Mouse (Mus musculus) lung, postnatal 0 days (tissue): ENCODE results near the gene Arsg. TPM values are rescaled to one million over a fixed set of nuclear protein-coding genes. Genes with fewer than 3 reads are reported as not detected.

Experiments used
- ATAC-seq: fragments of 200-750 bp; cut with Nextera tagmentation; 2 replicates; pipeline ENCODE4 v1.8.0; 2017; ENCODE audit warnings: moderate library complexity
- DNase-seq: peaks from one replicate; pipeline ENCODE4 v3.0.0-alpha.2; 2016; ENCODE audit warnings: low spot score
- H3K27ac ChIP-seq: fragments of 300-500 bp; sonication (generic); 2 replicates; pipeline ENCODE4 v1.5.1; 2014; ENCODE audit warnings: antibody characterized with exemption, mild to moderate bottlenecking, low read length, mixed read lengths
- H3K27me3 ChIP-seq: fragments of 300-500 bp; sonication (generic); replicated peaks from 2 replicates; pipeline ENCODE4 v1.6.1; 2014; ENCODE audit warnings: low read length, mixed read lengths; ENCODE audit not compliant: insufficient read depth
- H3K36me3 ChIP-seq: fragments of 300-500 bp; sonication (generic); 2 replicates; pipeline ENCODE4 v1.6.1; 2014; ENCODE audit warnings: low read length, mixed read lengths; ENCODE audit not compliant: insufficient read depth
- H3K4me1 ChIP-seq: fragments of 300-500 bp; sonication (generic); 2 replicates; pipeline ENCODE4 v1.6.1; 2014; ENCODE audit warnings: antibody characterized with exemption, low read depth, low read length, mixed read lengths; ENCODE audit not compliant: insufficient read depth
- H3K4me2 ChIP-seq: fragments of 300-500 bp; sonication (generic); replicated peaks from 2 replicates; pipeline ENCODE4 v1.6.1; 2014; ENCODE audit warnings: low read depth, mild to moderate bottlenecking, low read length, moderate library complexity, mixed read lengths
- H3K4me3 ChIP-seq: fragments of 300-500 bp; sonication (generic); 2 replicates; pipeline ENCODE4 v1.5.1; 2014; ENCODE audit warnings: low read depth, low read length
- H3K9ac ChIP-seq: fragments of 300-500 bp; sonication (generic); replicated peaks from 2 replicates; pipeline ENCODE4 v1.6.1; 2014; ENCODE audit warnings: low read depth, mild to moderate bottlenecking
- H3K9me3 ChIP-seq: fragments of 300-500 bp; sonication (generic); 2 replicates; pipeline ENCODE4 v1.6.1; 2016; ENCODE audit warnings: low read length, mixed read lengths
- CTCF ChIP-seq: IDR thresholded peaks from 2 replicates; pipeline ENCODE4 v1.5.1; 2016; ENCODE audit warnings: antibody characterized with exemption, mild to moderate bottlenecking
- EP300 ChIP-seq: IDR thresholded peaks from 2 replicates; pipeline ENCODE4 v1.6.1; 2016; ENCODE audit warnings: antibody characterized with exemption, mild to moderate bottlenecking, control low read depth
- WGBS: fragments of 180-500 bp; shearing (Covaris S2); extraction: QIAGEN DNeasy Blood & Tissue Kit; methylation state at CpG from one replicate; pipeline ENCODE4 v1.1.7; 2014; 5-methylcytosine and 5-hydroxymethylcytosine counted together
- polyA plus RNA-seq: library from polyadenylated mRNA; unstranded; fragments of >200 nt; fragmentation: Nextera tagmentation; extraction: Ambion mirVana; gene quantifications from 2 replicates; pipeline ENCODE4 v1.2.1, GENCODE M21; 2015

Gene Arsg
- polyA plus RNA-seq, 1 experiment from 2014 or later = 7.1 TPM

DNA sequence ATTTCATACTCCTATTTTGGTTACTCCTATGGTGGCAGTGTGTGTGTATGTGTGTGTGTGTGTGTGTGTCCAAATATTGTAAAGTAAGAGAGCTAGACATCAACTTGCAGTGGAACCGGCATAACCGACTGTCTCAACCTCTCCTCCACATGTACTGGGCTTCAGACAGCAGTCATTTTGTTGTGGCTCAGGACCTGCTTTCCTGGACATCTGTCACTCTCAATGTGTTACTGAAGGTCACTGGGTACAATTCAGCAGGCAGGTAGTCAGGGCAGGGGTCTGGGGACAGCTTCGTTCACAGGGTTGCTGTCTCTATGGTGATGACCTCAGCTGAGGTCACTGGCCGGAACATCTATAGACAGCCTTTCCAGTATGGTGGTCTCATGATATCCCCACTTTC is 32.6 kb downstream of the Arsg start:
- H3K9ac ChIP-seq = no peak overlapping the region
- H3K9me3 ChIP-seq = no peaks in the 10 kb centered on the region
- TF ChIP-seq EP300 (no peak), CTCF (no peak)
- no peak for DNase-seq
- no peak overlapping the region for H3K4me3 ChIP-seq
- H3K4me1 ChIP-seq = no peaks in the 10 kb centered on the region
- WGBS = 92% methylated on average over 4 of the region's 4 CpGs
- no peak overlapping the region for H3K4me2 ChIP-seq
- no peak for ATAC-seq
- H3K27me3 ChIP-seq = no peaks in the 10 kb centered on the region
- no peaks in the 10 kb centered on the region for H3K36me3 ChIP-seq
- no peak overlapping the region for H3K27ac ChIP-seq

DNA sequence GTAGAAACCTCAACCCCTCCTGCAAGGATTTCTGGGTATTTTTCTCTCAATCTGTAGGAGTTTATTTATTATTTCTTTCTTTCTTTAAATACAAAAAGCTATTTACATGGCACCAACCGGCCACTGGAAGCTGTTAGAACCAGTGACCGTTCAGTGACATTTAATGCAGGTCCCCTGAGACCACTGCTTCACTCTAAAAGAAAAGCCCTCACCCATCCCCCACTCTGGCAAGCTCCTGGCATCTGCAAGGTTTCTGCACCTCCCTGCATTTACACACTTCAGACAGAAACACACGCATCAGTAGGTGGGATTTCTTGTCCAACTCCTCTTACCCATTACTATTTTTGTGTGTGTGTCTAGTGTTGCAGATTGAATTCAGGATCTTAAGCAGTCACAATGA is 33.9 kb downstream of the Arsg start:
- Histone ChIP-seq H3K9ac (no peak overlapping the region), H3K27ac (no peak overlapping the region), H3K4me3 (no peak overlapping the region), H3K4me1 (no peaks in the 10 kb centered on the region), H3K36me3 (no peaks in the 10 kb centered on the region), H3K9me3 (no peaks in the 10 kb centered on the region), H3K27me3 (no peaks in the 10 kb centered on the region), H3K4me2 (no peak overlapping the region)
- ATAC-seq (no peak), DNase-seq (no peak)
- TF ChIP-seq CTCF (no peak), EP300 (no peak)
- WGBS = 63% methylated on average over 3 of the region's 3 CpGs

- Histone ChIP-seq H3K27me3 (no peaks in the 10 kb centered on the region), H3K9ac (no peak overlapping the region), H3K36me3 (no peaks in the 10 kb centered on the region), H3K4me2 (no peak overlapping the region), H3K9me3 (no peaks in the 10 kb centered on the region), H3K27ac (no peak overlapping the region), H3K4me3 (no peak overlapping the region), H3K4me1 (no peaks in the 10 kb centered on the region)
- TF ChIP-seq CTCF (no peak), EP300 (no peak)
- 86% methylated on average over 16 of the region's 16 CpGs for WGBS
- ATAC-seq (no peak), DNase-seq (no peak)
These were observed 40.0 kb downstream of the Arsg start for GRCm38 (mm10) chr11:109512995-109513675.

DNA sequence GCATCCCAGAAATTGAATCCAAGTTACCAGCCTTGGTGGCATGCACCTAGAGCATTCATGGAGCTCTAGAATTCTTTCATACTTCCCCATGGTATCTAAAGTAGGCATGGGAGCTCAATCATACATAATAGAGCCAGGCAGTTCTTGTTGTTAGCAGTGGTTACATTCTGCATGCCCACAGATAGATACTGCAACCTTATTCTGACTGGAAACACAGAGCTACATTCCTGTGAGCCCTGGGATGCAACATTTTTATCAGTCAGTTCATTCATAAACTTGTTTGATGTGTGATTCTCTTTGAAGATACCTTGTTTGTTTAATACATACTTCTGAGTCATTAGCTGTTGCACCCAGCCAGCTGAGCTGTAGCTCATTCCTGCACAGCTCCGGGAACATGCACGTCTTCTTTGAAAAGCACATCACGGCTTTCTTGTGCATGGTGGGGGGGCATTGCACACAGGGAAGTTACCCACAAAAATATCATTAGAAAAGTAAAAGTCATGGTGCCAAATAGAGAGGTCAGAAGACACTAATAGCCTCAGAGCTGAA is 41.0 kb downstream of the Arsg start:
- H3K4me1 ChIP-seq = no peaks in the 10 kb centered on the region
- H3K36me3 ChIP-seq = no peaks in the 10 kb centered on the region
- H3K27me3 ChIP-seq = no peaks in the 10 kb centered on the region
- WGBS = 13% methylated on average over 3 of the region's 3 CpGs
- H3K4me3 ChIP-seq = no peak overlapping the region
- H3K9ac ChIP-seq = no peak overlapping the region
- ATAC-seq (no peak), DNase-seq (no peak)
- H3K9me3 ChIP-seq = no peaks in the 10 kb centered on the region
- no peak overlapping the region for H3K27ac ChIP-seq
- no peak overlapping the region for H3K4me2 ChIP-seq
- TF ChIP-seq CTCF (no peak), EP300 (no peak)

DNA sequence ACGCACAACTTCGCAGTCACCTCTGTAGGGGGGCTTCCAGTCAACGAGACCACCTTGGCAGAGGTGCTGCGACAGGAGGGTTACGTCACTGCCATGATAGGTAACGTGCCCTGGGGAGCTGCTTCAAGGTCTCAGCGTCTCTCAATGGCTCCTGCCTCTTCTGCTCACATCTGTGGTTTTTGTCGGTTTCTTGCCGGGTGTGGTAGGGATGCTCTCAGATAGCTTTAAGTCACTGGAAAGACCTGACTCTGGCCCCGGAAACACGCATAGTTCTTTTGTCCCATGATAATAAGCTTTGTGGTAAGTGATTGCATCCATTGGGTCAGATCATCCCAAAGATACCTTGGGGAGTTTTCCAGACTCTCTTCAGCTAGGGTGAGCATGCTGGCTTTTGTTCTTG is 44.2 kb downstream of the Arsg start:
- Histone ChIP-seq H3K4me1 (no peaks in the 10 kb centered on the region), H3K27ac (no peak overlapping the region), H3K9me3 (no peaks in the 10 kb centered on the region), H3K36me3 (no peaks in the 10 kb centered on the region), H3K9ac (no peak overlapping the region), H3K4me3 (no peak overlapping the region), H3K4me2 (no peak overlapping the region), H3K27me3 (no peaks in the 10 kb centered on the region)
- ATAC-seq (no peak), DNase-seq (no peak)
- WGBS = 86% methylated on average over 11 of the region's 11 CpGs
- TF ChIP-seq CTCF (no peak), EP300 (no peak)

DNA sequence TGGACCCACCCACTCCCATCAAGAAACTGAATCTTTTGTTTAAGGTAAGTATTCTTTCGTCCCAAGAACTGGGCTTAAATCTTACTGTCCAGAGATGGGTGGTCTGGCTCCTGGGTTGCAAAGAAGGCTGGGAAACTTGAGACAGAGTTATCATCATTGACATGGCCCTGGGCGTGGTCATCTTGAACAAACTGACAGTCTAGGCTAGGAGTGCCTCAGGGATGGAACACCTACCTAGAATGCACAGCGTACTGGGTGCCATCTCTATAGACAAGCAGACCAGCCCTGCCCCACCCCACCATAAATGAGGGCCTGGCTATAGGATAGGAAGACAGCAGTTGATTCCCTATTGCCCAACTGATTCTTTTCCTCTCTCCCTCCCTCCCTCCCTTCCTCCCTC is 44.6 kb downstream of the Arsg start:
- H3K4me1 ChIP-seq = no peaks in the 10 kb centered on the region

More for the DNA sequence above, 44.6 kb downstream of the Arsg start:
- 86% methylated on average over 3 of the region's 3 CpGs for WGBS
- Histone ChIP-seq H3K36me3 (no peaks in the 10 kb centered on the region), H3K4me3 (no peak overlapping the region), H3K27ac (no peak overlapping the region), H3K4me2 (no peak overlapping the region), H3K9me3 (no peaks in the 10 kb centered on the region), H3K9ac (no peak overlapping the region), H3K27me3 (no peaks in the 10 kb centered on the region)
- ATAC-seq = no peak
- no peak for TF ChIP-seq EP300
- no peak for TF ChIP-seq CTCF
- no peak for DNase-seq
